Mouse (Mus musculus) forebrain, embryonic 15.5 days (tissue): ENCODE measurements around the gene Tor1b. TPM values are rescaled to one million over a fixed set of nuclear protein-coding genes. Genes with fewer than 3 reads are reported as not detected.
"Not testable (repeated sequence)": the region's sequence is repeated elsewhere in the genome, so short reads cannot be mapped to it uniquely, and the experiment has no call there.

Experiments used
- ATAC-seq: fragments of 200-750 bp; cut with Nextera tagmentation; replicated peaks from 2 replicates; pipeline ENCODE4 v1.8.0; 2017; ENCODE audit warnings: mild to moderate bottlenecking, moderate TSS enrichment, moderate library complexity
- H3K27ac ChIP-seq: fragments of 300-500 bp; sonication (generic); replicated peaks from 2 replicates; pipeline ENCODE4 v1.5.1; 2015; ENCODE audit warnings: mild to moderate bottlenecking, inconsistent platforms
- H3K27me3 ChIP-seq: fragments of 300-500 bp; sonication (generic); 2 replicates; pipeline ENCODE4 v1.6.1; 2015; ENCODE audit warnings: inconsistent platforms
- H3K36me3 ChIP-seq: fragments of 300-500 bp; sonication (generic); 2 replicates; pipeline ENCODE4 v1.6.1; 2015; ENCODE audit warnings: mild to moderate bottlenecking, inconsistent platforms
- H3K4me1 ChIP-seq: fragments of 300-500 bp; sonication (generic); 2 replicates; pipeline ENCODE4 v1.6.1; 2015; ENCODE audit warnings: inconsistent platforms
- H3K4me2 ChIP-seq: fragments of 300-500 bp; sonication (generic); replicated peaks from 2 replicates; pipeline ENCODE4 v1.6.1; 2015; ENCODE audit warnings: mild to moderate bottlenecking, inconsistent platforms
- H3K4me3 ChIP-seq: fragments of 300-500 bp; sonication (generic); 2 replicates; pipeline ENCODE4 v1.5.1; 2015; ENCODE audit warnings: mild to moderate bottlenecking, inconsistent platforms
- H3K9ac ChIP-seq: fragments of 300-500 bp; sonication (generic); replicated peaks from 2 replicates; pipeline ENCODE4 v1.6.1; 2015; ENCODE audit warnings: mild to moderate bottlenecking, inconsistent platforms
- H3K9me3 ChIP-seq: fragments of 300-500 bp; sonication (generic); 2 replicates; pipeline ENCODE4 v1.6.1; 2016; ENCODE audit warnings: inconsistent platforms
- WGBS: fragments of 180-500 bp; shearing (Covaris S2); methylation state at CpG from one replicate; pipeline ENCODE4 v1.1.7; 2015; ENCODE audit warnings: mixed read lengths; 5-methylcytosine and 5-hydroxymethylcytosine counted together
- polyA plus RNA-seq: library from polyadenylated mRNA; unstranded; fragments of >200 nt; fragmentation: Nextera tagmentation; extraction: Ambion mirVana; gene quantifications from 2 replicates; pipeline ENCODE4 v1.2.1, GENCODE M21; 2015

The Tor1b gene
- polyA plus RNA-seq, 1 experiment from 2014 or later = 23.7 TPM

DNA sequence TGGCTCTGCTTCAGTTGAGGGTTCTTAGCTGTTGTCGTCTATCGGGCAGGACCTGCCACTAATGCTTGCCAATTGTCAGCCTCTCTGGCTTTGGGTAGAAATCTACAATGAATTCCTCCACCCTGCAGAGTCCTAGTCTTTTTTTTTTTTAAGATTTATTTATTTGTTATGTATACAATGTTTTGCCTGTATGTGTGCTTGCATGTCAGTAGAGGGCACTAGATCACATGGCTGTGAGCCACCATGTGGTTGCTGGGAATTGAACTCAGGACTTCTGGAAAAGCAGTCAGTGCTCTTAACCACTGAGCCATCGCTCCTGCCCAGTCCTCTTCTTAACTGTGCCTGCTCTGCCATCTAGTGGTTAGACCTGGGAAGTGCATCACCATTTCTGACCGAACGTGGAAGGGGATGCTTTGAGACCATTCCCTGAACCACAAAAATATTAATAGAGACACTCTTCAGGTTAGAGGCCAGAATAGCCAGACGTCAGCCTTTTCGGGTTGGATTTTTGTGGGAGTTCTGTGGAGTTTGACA, 18.8 kb upstream of the Tor1b start:
- no peak overlapping the region for H3K4me3 ChIP-seq
- 27% methylated on average over 7 of the region's 7 CpGs for WGBS
- H3K36me3 ChIP-seq = no peaks in the 10 kb centered on the region
- no peak overlapping the region for H3K9ac ChIP-seq
- no peak overlapping the region for H3K27ac ChIP-seq
- ATAC-seq = 0 out of 2 replicates have a peak, but pooled peaks have one; percentile 32
- no peaks in the 10 kb centered on the region for H3K9me3 ChIP-seq
- no peak overlapping the region for H3K4me2 ChIP-seq
- H3K27me3 ChIP-seq = no peaks in the 10 kb centered on the region
- H3K4me1 ChIP-seq = peaks cover 9% of the 10 kb centered on the region

DNA sequence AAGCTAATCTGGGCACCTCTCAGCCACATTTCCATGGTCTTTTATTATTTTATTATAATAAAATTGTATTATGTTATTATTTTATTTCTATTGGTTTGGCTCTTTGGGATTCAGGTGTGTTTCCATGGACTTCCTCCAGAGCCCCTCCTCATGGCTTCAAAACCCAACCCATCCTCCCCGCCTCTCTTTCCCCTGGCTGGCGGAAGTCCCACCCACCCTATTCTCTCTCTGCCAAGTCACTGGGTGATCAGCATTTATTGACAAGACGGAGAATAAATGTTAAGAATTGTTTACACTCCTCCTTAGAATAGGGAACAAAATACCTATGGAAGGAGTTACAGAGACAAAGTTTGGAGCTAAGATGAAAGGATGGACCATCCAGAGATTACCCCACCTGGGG, 16.0 kb upstream of the Tor1b start:
- WGBS = 67% methylated on average over 3 of the region's 3 CpGs
- ATAC-seq = no peak

DNA sequence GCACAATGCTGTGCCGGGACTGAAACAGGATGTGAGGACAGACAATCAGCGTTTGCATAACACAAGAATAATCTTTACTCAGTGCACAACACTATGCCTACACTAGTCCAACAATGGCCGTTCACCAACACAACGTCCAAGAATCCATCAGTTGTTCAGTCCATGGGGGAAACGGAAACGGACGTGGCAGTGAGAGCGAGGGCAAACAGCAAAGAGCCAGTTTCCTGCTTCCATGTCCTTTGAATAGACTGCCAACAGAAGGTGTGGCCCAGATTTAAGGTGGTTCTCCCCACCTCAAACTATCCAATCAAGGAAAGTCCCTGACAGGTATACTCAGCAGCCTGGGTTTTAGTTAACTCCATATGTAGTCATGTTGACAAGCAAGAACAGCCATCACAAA, 15.0 kb upstream of the Tor1b start:
- Histone ChIP-seq H3K4me1 (peaks cover 3% of the 10 kb centered on the region; the same call in 1 of the 2 replicates), H3K9ac (no peak overlapping the region), H3K9me3 (no peaks in the 10 kb centered on the region), H3K27ac (no peak overlapping the region), H3K4me2 (no peak overlapping the region), H3K4me3 (no peak overlapping the region), H3K36me3 (no peaks in the 10 kb centered on the region), H3K27me3 (no peaks in the 10 kb centered on the region)
- 83% methylated on average over 8 of the region's 8 CpGs for WGBS
- no peak for ATAC-seq

More for the DNA sequence above, 16.0 kb upstream of the Tor1b start:
- Histone ChIP-seq H3K4me2 (no peak overlapping the region), H3K27me3 (no peaks in the 10 kb centered on the region), H3K36me3 (no peaks in the 10 kb centered on the region), H3K9ac (no peak overlapping the region), H3K4me3 (no peak overlapping the region), H3K27ac (no peak overlapping the region), H3K9me3 (no peaks in the 10 kb centered on the region), H3K4me1 (no peaks in the 10 kb centered on the region)

DNA sequence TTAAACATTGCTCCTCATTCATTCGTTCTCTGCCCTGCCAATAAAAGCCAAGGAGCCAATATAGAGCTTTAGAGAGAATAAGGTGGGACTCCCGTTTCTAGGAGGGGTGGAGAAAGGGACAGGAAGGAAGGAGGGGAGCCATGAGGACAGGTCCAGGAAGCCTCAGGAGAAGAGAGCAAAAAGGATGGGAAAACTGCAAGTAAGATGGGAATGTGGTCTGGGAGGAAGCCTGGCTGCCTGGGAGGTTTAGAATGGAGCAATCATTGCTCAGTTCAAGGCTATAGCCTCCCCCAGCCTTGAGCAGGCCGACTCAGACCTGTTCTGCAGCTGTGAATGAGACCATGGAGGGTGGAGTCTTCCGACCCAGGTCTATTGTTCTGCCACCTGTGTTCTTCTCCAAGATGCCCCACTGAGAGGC, 14.2 kb upstream of the Tor1b start:
- H3K4me2 ChIP-seq = no peak overlapping the region
- no peak for ATAC-seq
- no peaks in the 10 kb centered on the region for H3K27me3 ChIP-seq
- H3K9me3 ChIP-seq = no peaks in the 10 kb centered on the region
- H3K4me3 ChIP-seq = no peak overlapping the region
- H3K27ac ChIP-seq = no peak overlapping the region
- no peak overlapping the region for H3K9ac ChIP-seq
- peaks cover 6% of the 10 kb centered on the region; the same call in 1 of the 2 replicates for H3K4me1 ChIP-seq
- 50% methylated on average over 4 of the region's 4 CpGs for WGBS
- no peaks in the 10 kb centered on the region for H3K36me3 ChIP-seq

DNA sequence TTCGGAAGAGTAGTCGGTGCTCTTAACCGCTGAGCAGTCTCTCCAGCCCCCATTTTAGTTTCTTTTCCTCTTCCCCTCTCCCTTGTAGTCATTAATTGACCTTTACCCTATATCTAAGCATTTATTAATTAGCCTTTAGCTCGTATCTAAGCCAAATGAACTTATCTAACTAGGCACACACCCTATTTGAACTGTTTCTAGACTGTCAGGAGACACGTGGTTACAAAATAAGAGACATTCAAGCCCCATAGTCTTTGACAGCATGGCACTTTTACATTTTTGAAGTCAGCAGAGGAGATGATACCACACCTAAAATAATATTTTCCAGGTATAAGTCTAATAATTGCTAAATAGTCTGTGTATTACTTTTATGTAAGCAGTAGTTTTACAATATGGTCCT, 11.2 kb upstream of the Tor1b start:
- Histone ChIP-seq H3K4me1 (peaks cover 6% of the 10 kb centered on the region; the same call in 1 of the 2 replicates), H3K4me3 (no peak overlapping the region), H3K27me3 (no peaks in the 10 kb centered on the region), H3K4me2 (no peak overlapping the region), H3K9ac (no peak overlapping the region), H3K36me3 (no peaks in the 10 kb centered on the region), H3K27ac (no peak overlapping the region), H3K9me3 (no peaks in the 10 kb centered on the region)
- 90% methylated on average over 5 of the region's 5 CpGs for WGBS
- ATAC-seq = no peak

DNA sequence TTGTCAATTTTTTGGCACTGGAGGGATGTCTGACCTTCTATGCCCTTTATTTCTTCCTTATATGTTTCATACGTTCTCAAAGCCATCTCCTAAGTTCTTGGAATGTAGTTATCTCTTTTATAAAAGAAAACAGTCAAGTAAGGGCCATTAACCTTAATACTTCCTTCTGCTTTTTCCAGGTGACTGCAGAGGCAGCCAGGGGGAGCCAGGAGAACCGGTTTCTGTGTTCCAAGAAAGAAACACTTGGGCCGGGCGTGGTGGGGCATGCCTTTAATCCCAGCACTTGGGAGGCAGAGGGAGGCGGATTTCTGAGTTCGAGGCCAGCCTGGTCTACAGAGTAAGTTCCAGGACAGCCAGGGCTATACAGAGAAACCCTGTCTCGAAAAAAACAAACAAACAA, 10.6 kb upstream of the Tor1b start:
- not testable (repeated sequence) for ATAC-seq, H3K4me3 ChIP-seq, H3K27me3 ChIP-seq, H3K9ac ChIP-seq, H3K4me1 ChIP-seq, H3K4me2 ChIP-seq, H3K9me3 ChIP-seq, H3K36me3 ChIP-seq, H3K27ac ChIP-seq
- WGBS = 52% methylated on average over 7 of the region's 7 CpGs

DNA sequence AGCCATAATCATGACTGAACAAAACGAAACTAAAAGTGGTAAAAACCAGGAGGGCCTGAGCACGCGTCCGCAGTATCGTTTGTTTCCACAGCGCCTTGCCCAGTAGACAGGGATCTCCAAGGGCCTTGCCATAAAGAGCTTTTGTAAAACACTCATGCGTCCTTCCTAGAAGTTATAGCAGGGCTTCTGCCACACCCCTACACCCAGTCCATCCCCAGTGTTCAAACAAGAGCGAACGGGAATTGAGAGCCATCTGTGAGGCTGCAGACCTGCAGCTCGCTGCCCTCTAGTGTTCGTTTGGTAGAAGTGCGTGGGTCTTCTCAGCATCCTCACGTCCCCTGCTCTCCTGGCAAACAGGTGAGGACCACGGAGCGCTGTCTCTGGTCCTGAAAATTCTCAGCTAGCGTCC, 10.2 kb upstream of the Tor1b start:
- H3K27ac ChIP-seq = no peak overlapping the region
- peak overlapping the region; percentile 40 for H3K9ac ChIP-seq
- H3K36me3 ChIP-seq = no peaks in the 10 kb centered on the region
- peaks cover 6% of the 10 kb centered on the region; the same call in 1 of the 2 replicates for H3K4me1 ChIP-seq
- WGBS = 27% methylated on average over 16 of the region's 16 CpGs
- peak overlapping the region; percentile 41 for H3K4me2 ChIP-seq
- H3K4me3 ChIP-seq = peak overlapping the region; percentile 29
- ATAC-seq = peak; percentile 68
- H3K9me3 ChIP-seq = no peaks in the 10 kb centered on the region
- no peaks in the 10 kb centered on the region for H3K27me3 ChIP-seq

DNA sequence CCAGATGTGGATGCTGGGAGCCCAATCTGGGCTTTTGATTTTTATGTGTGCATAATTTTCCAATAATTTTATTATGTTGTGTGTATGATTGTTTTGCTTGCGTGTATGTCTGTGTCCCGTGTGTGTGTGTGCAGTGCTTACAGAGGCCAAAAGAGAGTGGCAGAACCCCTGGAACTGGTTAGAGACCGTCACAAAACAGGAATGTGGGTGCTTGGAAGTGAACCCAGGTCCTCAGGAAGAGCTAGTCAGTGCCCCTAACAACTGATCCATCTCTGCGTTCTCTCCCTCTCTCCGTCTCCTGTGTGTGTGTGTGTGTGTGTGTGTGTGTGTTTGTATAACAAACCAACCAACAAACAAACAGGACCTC, 319 bp upstream of the Tor1b start:
- Histone ChIP-seq H3K36me3 (peaks cover 21% of the 10 kb centered on the region), H3K27me3 (no peaks in the 10 kb centered on the region), H3K4me3 (peak overlapping the region; percentile 66), H3K27ac (peak overlapping the region; percentile 89), H3K9me3 (no peaks in the 10 kb centered on the region), H3K4me2 (peak overlapping the region; percentile 68), H3K4me1 (peaks cover 31% of the 10 kb centered on the region), H3K9ac (peak overlapping the region; percentile 78)
- ATAC-seq = no peak
- WGBS = 27% methylated on average over 5 of the region's 5 CpGs

DNA sequence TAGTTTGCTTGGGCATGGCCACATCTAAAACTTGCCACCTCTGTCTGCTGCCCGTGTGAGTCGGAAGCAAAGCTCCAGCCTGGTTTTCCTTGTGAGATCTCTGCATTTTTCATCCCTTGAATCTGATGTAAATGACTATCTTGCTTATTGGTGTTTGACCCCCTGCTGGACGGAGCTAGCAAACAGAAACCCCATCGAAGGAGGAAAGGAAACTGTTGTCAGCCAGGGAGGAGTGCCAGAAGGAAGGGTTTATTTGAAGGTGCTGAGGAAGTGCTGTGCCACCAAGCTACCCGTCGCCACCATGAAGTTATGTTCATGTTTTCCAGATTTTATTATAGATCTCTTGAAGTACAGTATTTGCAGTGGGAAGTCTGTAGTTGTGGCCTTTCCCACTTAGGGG, 2.0 kb downstream of the Tor1b start:
- no peak overlapping the region for H3K27ac ChIP-seq
- H3K4me1 ChIP-seq = peaks cover 31% of the 10 kb centered on the region
- WGBS = 82% methylated on average over 6 of the region's 6 CpGs
- 0 out of 2 replicates have a peak overlapping the region, but pooled peaks have one; percentile 68 for H3K4me2 ChIP-seq
- no peak for ATAC-seq
- H3K4me3 ChIP-seq = 0 out of 2 replicates have a peak overlapping the region, but pooled peaks have one; percentile 2
- H3K9me3 ChIP-seq = no peaks in the 10 kb centered on the region
- no peaks in the 10 kb centered on the region for H3K27me3 ChIP-seq
- H3K36me3 ChIP-seq = peaks cover 45% of the 10 kb centered on the region
- H3K9ac ChIP-seq = no peak overlapping the region

DNA sequence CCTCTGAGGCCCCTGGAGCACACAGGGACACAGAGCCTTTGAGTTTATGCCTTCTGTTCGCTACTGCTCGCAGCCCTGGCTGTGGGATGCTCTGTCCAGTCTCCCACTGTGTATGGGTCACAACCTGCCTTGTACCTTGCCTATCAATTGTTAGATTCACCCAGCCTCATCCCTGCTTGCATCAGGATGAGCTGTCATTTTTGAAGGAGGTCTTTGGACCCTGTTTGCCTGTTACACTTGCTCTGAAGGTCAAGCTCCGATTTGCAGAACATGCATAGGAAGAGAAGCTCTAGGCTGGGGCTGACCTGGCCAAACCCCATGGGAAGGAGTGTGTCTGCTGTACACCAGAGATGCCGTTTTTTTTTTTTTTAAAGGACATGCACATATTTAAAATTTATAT, 4.8 kb downstream of the Tor1b start:
- no peak overlapping the region for H3K9ac ChIP-seq
- peaks cover 70% of the 10 kb centered on the region for H3K36me3 ChIP-seq
- H3K27me3 ChIP-seq = no peaks in the 10 kb centered on the region
- no peak overlapping the region for H3K27ac ChIP-seq
- no peak overlapping the region for H3K4me2 ChIP-seq
- no peaks in the 10 kb centered on the region for H3K9me3 ChIP-seq
- no peak overlapping the region for H3K4me3 ChIP-seq
- no peak for ATAC-seq
- 84% methylated on average over 4 of the region's 4 CpGs for WGBS
- peaks cover 27% of the 10 kb centered on the region for H3K4me1 ChIP-seq

DNA sequence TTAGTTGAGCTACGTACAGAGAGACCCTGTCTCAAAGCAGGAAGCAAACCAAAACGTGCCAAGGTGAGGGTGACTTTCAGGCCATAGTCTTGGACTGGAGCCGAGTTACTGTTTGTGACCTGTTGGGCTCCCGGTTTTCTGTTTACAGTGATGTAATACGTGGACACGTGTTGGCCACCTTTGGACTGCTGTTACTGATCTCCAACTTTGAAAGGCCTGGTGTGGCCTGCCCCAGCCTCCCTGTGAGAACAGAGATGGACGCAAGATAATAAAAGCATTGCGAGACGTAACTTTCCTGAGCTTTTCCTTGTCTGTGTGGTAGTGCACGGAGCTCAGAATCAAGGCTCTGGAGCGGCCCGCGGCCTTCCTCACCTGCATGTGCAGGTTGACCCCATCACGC, 6.0 kb downstream of the Tor1b start:
- peaks cover 23% of the 10 kb centered on the region for H3K4me1 ChIP-seq
- H3K4me2 ChIP-seq = no peak overlapping the region
- no peak overlapping the region for H3K4me3 ChIP-seq
- WGBS = 89% methylated on average over 14 of the region's 14 CpGs
- no peaks in the 10 kb centered on the region for H3K27me3 ChIP-seq
- no peaks in the 10 kb centered on the region for H3K9me3 ChIP-seq
- H3K27ac ChIP-seq = no peak overlapping the region
- ATAC-seq = no peak
- H3K9ac ChIP-seq = no peak overlapping the region
- H3K36me3 ChIP-seq = peaks cover 82% of the 10 kb centered on the region

DNA sequence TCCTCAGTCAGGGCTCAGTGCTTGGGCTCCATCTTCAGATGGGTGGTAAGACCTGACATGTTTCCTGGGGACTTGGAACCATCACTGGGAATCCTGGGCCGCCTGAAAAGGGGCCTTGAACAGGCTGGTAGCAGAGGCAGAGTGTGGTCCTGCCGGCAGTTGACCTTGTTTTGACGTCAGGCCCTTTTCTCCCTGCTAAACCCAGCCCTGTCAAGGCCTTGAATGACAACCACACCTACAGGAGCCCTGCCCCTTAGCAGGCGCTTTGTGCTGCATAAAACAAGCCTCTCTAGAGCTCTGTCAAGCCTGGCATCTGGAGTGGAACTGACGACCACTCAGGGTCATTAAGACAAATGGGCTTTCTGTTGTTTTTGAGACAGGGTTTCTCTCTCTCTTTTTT, 7.1 kb downstream of the Tor1b start:
- peaks cover 11% of the 10 kb centered on the region for H3K4me1 ChIP-seq
- H3K27ac ChIP-seq = no peak overlapping the region
- H3K36me3 ChIP-seq = peaks cover 90% of the 10 kb centered on the region
- 42% methylated on average over 5 of the region's 5 CpGs for WGBS
- H3K4me2 ChIP-seq = no peak overlapping the region
- H3K9ac ChIP-seq = no peak overlapping the region
- H3K9me3 ChIP-seq = no peaks in the 10 kb centered on the region
- no peaks in the 10 kb centered on the region for H3K27me3 ChIP-seq
- no peak for ATAC-seq
- H3K4me3 ChIP-seq = no peak overlapping the region

DNA sequence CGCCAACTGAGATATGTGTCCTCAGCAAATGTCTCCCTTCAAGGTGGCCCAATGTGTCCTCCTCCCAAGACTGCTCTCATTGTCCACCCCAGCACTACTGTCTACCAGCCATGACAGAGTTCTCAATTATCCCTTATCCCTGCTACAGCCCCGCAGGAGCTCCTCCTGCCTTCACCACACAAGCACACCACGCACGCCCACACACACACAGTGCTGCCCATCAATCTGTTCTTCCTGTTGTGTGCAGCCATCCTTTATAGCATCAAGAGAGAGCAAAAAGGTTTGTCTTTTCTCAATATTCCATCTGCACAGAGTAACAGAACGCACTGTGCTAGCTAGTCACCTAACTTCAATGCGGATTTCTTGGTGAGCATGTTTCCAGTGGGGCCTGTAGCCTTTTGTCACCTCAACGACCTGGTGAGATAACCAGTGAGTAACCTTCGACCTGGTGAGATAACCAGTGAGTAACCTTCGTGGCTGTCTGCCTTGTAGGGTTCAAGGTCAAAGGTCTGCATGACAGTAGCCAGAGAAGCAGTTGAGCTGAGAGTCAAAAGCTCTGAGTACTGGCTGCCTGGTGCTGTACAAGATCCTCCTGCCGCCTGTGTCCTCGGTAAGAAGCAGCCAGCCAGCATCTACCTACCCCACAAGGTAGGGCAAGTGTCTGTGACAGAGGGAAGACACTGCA, 10.0 kb downstream of the Tor1b start:
- 92% methylated on average over 11 of the region's 11 CpGs for WGBS

More for the DNA sequence above, 10.0 kb downstream of the Tor1b start:
- no peak for ATAC-seq
- peaks cover 22% of the 10 kb centered on the region for H3K4me1 ChIP-seq
- no peak overlapping the region for H3K4me3 ChIP-seq
- H3K9ac ChIP-seq = no peak overlapping the region
- no peaks in the 10 kb centered on the region for H3K27me3 ChIP-seq
- no peaks in the 10 kb centered on the region for H3K9me3 ChIP-seq
- peaks cover 70% of the 10 kb centered on the region for H3K36me3 ChIP-seq
- H3K4me2 ChIP-seq = no peak overlapping the region
- no peak overlapping the region for H3K27ac ChIP-seq
